In the genomic region with DNA sequence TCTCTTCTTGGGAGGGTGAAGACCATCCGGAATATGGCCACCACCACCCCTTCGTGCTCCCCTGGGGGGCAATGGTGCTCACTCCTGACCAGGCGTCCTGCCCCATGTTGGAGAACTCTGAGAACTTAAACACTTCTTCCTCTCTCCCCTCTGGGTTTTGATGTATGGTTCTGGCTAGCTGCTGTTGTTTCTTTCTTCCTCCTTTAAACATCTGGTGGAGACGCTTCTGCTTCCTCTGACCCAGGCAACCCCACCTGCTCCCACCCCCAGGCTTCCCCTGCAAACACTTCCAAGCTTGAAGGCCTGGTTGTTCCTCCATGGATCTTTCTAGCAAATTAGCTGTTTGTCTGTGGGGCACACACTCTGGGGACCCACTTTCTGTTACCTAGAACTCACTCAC, we compare ENCODE assay signal across 28 mouse cellular contexts.
DNase-seq lines count a peak whose midpoint lies in the region; ATAC-seq and TF ChIP-seq lines count a peak whose summit lies in the region.
"Had no signal": no experiment of that assay in that cellular context is flagged by ENCODE, and none has a peak within 500 bp of the region (broad histone marks: within the 10 kb centered on the region; RNA-seq: fewer than 3 reads in every experiment).

No protein-coding gene starts in this region.

- WGBS in liver, postnatal 0 days (ENCODE audit: insufficient replicate concordance) = 60% methylated on average over 4 of the region's 4 CpGs
- WGBS in liver, embryonic 12.5 days (ENCODE audit: insufficient replicate concordance) = 64% methylated on average over 4 of the region's 4 CpGs

- H3K9ac ChIP-seq in liver, postnatal 0 days (replicated peaks) = no peak overlapping the region
- no peak overlapping the region for H3K9ac ChIP-seq in liver, embryonic 12.5 days
- H3K9ac ChIP-seq: forebrain, embryonic 13.5 days; hindbrain, embryonic 12.5 days; intestine, embryonic 15.5 days; liver, embryonic 13.5 days; lung, embryonic 14.5 days had no signal

- no peak for TF ChIP-seq EP300 in liver, postnatal 0 days (IDR thresholded peaks at IDR 0.05; ENCODE audit: low read depth)

- TF ChIP-seq CTCF in liver, postnatal 0 days (IDR thresholded peaks at IDR 0.05; ENCODE audit: low read depth) = no peak

- H3K4me3 ChIP-seq in liver, postnatal 0 days (ENCODE audit: low read depth, low read length) = no peak overlapping the region
- no peak overlapping the region for H3K4me3 ChIP-seq in liver, embryonic 12.5 days
- H3K4me3 ChIP-seq: forebrain, embryonic 13.5 days; hindbrain, embryonic 12.5 days; intestine, embryonic 15.5 days; liver, embryonic 13.5 days had no signal

- H3K36me3 ChIP-seq in liver, postnatal 0 days (replicated peaks; ENCODE audit: insufficient read depth, low read length) = no peaks in the 10 kb centered on the region
- H3K36me3 ChIP-seq in liver, embryonic 12.5 days = no peaks in the 10 kb centered on the region
- H3K36me3 ChIP-seq: hindbrain, embryonic 12.5 days; intestine, embryonic 15.5 days; liver, embryonic 13.5 days had no signal

- no peaks in the 10 kb centered on the region for H3K4me1 ChIP-seq in liver, postnatal 0 days (ENCODE audit: insufficient read depth)
- H3K4me1 ChIP-seq in liver, embryonic 12.5 days = no peaks in the 10 kb centered on the region
- H3K4me1 ChIP-seq: hindbrain, embryonic 12.5 days; intestine, embryonic 15.5 days; liver, embryonic 13.5 days had no signal

- ATAC-seq in liver, postnatal 0 days = no peak
- ATAC-seq in liver, embryonic 12.5 days = no peak
- peak; percentile 62 for ATAC-seq in granulocyte monocyte progenitor cell, adult 5-6 weeks (replicated peaks; ENCODE audit: poor library complexity, severe bottlenecking)
- ATAC-seq: CD4-positive, CD25-positive, alpha-beta regulatory T cell, adult 4 months; forebrain, embryonic 13.5 days; hindbrain, postnatal 0 days; intestine, embryonic 15.5 days; midbrain, embryonic 16.5 days had no signal

- no peaks in the 10 kb centered on the region for H3K27me3 ChIP-seq in liver, postnatal 0 days (ENCODE audit: insufficient read depth, low read length)
- no peaks in the 10 kb centered on the region for H3K27me3 ChIP-seq in liver, embryonic 12.5 days (replicated peaks)
- H3K27me3 ChIP-seq: forebrain, embryonic 13.5 days; hindbrain, embryonic 12.5 days; intestine, embryonic 15.5 days; liver, embryonic 13.5 days had no signal

- H3K27ac ChIP-seq in liver, postnatal 0 days (ENCODE audit: low read depth) = 0 out of 2 replicates have a peak overlapping the region, but pooled peaks have one; percentile 52
- no peak overlapping the region for H3K27ac ChIP-seq in liver, embryonic 12.5 days
- H3K27ac ChIP-seq: forebrain, embryonic 13.5 days; hindbrain, embryonic 12.5 days; hindbrain, postnatal 0 days; intestine, embryonic 15.5 days; liver, embryonic 13.5 days had no signal

- no peak for DNase-seq in liver, postnatal 0 days
- DNase-seq in thymus, postnatal 25 days = peak; percentile 29
- no peak for DNase-seq in thymus, postnatal 10 days (ENCODE audit: low spot score in 2 of 2)
- no peak for DNase-seq in embryo, embryonic 9.5 days (ENCODE audit: extremely low spot score)
- no peak for DNase-seq in cerebellum, adult 11 months
- DNase-seq: adrenal gland, postnatal 14 days; cerebellum, adult 2 months; cerebellum, postnatal 14 days; gastrocnemius, postnatal 25 days; heart, postnatal 36 days; kidney, adult 2 months; kidney, postnatal 4 days; layer of hippocampus, postnatal 36 days; left cerebral cortex, postnatal 4 days; liver, embryonic 13.5 days; lung, embryonic 14.5 days; lung, postnatal 14 days; right cerebral cortex, postnatal 25 days had no signal

- H3K9me3 ChIP-seq in liver, postnatal 0 days (ENCODE audit: low read length) = no peaks in the 10 kb centered on the region
- H3K9me3 ChIP-seq in liver, embryonic 12.5 days (replicated peaks) = no peaks in the 10 kb centered on the region
- H3K9me3 ChIP-seq: forebrain, embryonic 13.5 days; hindbrain, embryonic 12.5 days; intestine, embryonic 15.5 days; liver, embryonic 13.5 days had no signal

- H3K4me2 ChIP-seq in liver, postnatal 0 days (ENCODE audit: low read depth, low read length) = no peak overlapping the region
- no peak overlapping the region for H3K4me2 ChIP-seq in liver, embryonic 12.5 days
- H3K4me2 ChIP-seq: forebrain, embryonic 13.5 days; heart, embryonic 11.5 days; hindbrain, embryonic 12.5 days; intestine, embryonic 15.5 days; liver, embryonic 13.5 days; lung, embryonic 14.5 days; midbrain, embryonic 11.5 days had no signal
